Mouse (Mus musculus): ENCODE data around the gene Ccdc155.

Ccdc155 gene

GRCm38 (mm10) chr7:45226421-45226820 is 21.7 kb upstream of the Ccdc155 start:
- DNase-seq (ENCODE audit: low spot score in 2 of 2): no peak

- DNase-seq (ENCODE audit: low spot score in 2 of 2): no peak
Measured at GRCm38 (mm10) chr7:45224826-45225225, 20.1 kb upstream of the Ccdc155 start.

GRCm38 (mm10) chr7:45221680-45222079 is 17.0 kb upstream of the Ccdc155 start:
- DNase-seq (ENCODE audit: low spot score in 2 of 2): no peak

- peak; percentile 77 to 84 for DNase-seq (ENCODE audit: low spot score in 2 of 2)
Measured at GRCm38 (mm10) chr7:45216442-45217183, 11.9 kb upstream of the Ccdc155 start.

- peak in 1 of 2 experiments; percentile 74 for DNase-seq (ENCODE audit: low spot score in 2 of 2)
Measured at GRCm38 (mm10) chr7:45215673-45216441, 11.2 kb upstream of the Ccdc155 start, which contains the start of gene Tead2. Gene Tead2 (plus strand): TSS chr7:45215753.

GRCm38 (mm10) chr7:45213708-45214107 is 9.0 kb upstream of the Ccdc155 start:
- no peak for DNase-seq (ENCODE audit: low spot score in 2 of 2)

- DNase-seq (ENCODE audit: low spot score in 2 of 2): no peak
Measured at GRCm38 (mm10) chr7:45212356-45212755, 7.7 kb upstream of the Ccdc155 start.

- no peak for DNase-seq (ENCODE audit: low spot score in 2 of 2)
Measured at GRCm38 (mm10) chr7:45211851-45212251, 7.2 kb upstream of the Ccdc155 start, which contains the start of gene Dkkl1. Gene Dkkl1 (minus strand): TSS chr7:45212147.

GRCm38 (mm10) chr7:45211070-45211469 is 6.4 kb upstream of the Ccdc155 start:
- no peak for DNase-seq (ENCODE audit: low spot score in 2 of 2)

GRCm38 (mm10) chr7:45208260-45208659 is 3.6 kb upstream of the Ccdc155 start:
- no peak for DNase-seq (ENCODE audit: low spot score in 2 of 2)

GRCm38 (mm10) chr7:45202654-45203053 is 2.0 kb downstream of the Ccdc155 start:
- DNase-seq (ENCODE audit: low spot score in 2 of 2): no peak

GRCm38 (mm10) chr7:45198961-45199360 is 5.7 kb downstream of the Ccdc155 start:
- no peak for DNase-seq (ENCODE audit: low spot score in 2 of 2)

- DNase-seq (ENCODE audit: low spot score in 2 of 2): peak; percentile 58 to 71
Measured at GRCm38 (mm10) chr7:45198435-45198834, 6.3 kb downstream of the Ccdc155 start.

GRCm38 (mm10) chr7:45196994-45197393 is 7.7 kb downstream of the Ccdc155 start:
- no peak for DNase-seq (ENCODE audit: low spot score in 2 of 2)

- DNase-seq (ENCODE audit: low spot score in 2 of 2): no peak
Measured at GRCm38 (mm10) chr7:45196176-45196535, 8.5 kb downstream of the Ccdc155 start.

- no peak for DNase-seq (ENCODE audit: low spot score in 2 of 2)
Measured at GRCm38 (mm10) chr7:45195341-45196175, 9.1 kb downstream of the Ccdc155 start.

- no peak for DNase-seq (ENCODE audit: low spot score in 2 of 2)
Measured at GRCm38 (mm10) chr7:45193871-45194785, 10.6 kb downstream of the Ccdc155 start.

GRCm38 (mm10) chr7:45193406-45193805 is 11.3 kb downstream of the Ccdc155 start:
- no peak for DNase-seq (ENCODE audit: low spot score in 2 of 2)

- DNase-seq (ENCODE audit: low spot score in 2 of 2): no peak
Measured at GRCm38 (mm10) chr7:45192585-45193310, 11.9 kb downstream of the Ccdc155 start.

GRCm38 (mm10) chr7:45191803-45192363 is 12.8 kb downstream of the Ccdc155 start:
- no peak for DNase-seq (ENCODE audit: low spot score in 2 of 2)
